1 mouse cellular context compared by ENCODE assay signal in genomic region chr11:51619409-51620060, GRCm38 (mm10).
TF ChIP-seq lines count a peak whose summit lies in the region.

Gene Nhp2, plus strand, starts transcription at chr11:51619735.

TF ChIP-seq in MEL, 35 proteins besides CTCF, POLR2A, EP300 and RAD21 (continued from another document):
- no peak for TF ChIP-seq MAFK (IDR thresholded peaks at IDR 0.05; ENCODE audit: borderline replicate concordance, low read depth, low read length)
- TF ChIP-seq ZNF384 (IDR thresholded peaks at IDR 0.05; ENCODE audit: low read depth, low read length): no peak
- peak; percentile 86 for TF ChIP-seq HCFC1 (IDR thresholded peaks at IDR 0.05; ENCODE audit: low read depth, low read length)
- TF ChIP-seq ZC3H11A (IDR thresholded peaks at IDR 0.05; ENCODE audit: low read depth, low read length): no peak
- peak; percentile 99 for TF ChIP-seq SIN3A (IDR thresholded peaks at IDR 0.05; ENCODE audit: low read length)
- no peak for TF ChIP-seq JUND (IDR thresholded peaks at IDR 0.05; ENCODE audit: low read depth, low read length)
